Mouse (Mus musculus): Measurements from ENCODE around the gene Nes. TPM values are rescaled to one million over a fixed set of nuclear protein-coding genes. Genes with fewer than 3 reads are reported as not detected.

Gene Nes
- polyA plus RNA-seq, 1 experiment from 2014 or later: 143 TPM

DNA sequence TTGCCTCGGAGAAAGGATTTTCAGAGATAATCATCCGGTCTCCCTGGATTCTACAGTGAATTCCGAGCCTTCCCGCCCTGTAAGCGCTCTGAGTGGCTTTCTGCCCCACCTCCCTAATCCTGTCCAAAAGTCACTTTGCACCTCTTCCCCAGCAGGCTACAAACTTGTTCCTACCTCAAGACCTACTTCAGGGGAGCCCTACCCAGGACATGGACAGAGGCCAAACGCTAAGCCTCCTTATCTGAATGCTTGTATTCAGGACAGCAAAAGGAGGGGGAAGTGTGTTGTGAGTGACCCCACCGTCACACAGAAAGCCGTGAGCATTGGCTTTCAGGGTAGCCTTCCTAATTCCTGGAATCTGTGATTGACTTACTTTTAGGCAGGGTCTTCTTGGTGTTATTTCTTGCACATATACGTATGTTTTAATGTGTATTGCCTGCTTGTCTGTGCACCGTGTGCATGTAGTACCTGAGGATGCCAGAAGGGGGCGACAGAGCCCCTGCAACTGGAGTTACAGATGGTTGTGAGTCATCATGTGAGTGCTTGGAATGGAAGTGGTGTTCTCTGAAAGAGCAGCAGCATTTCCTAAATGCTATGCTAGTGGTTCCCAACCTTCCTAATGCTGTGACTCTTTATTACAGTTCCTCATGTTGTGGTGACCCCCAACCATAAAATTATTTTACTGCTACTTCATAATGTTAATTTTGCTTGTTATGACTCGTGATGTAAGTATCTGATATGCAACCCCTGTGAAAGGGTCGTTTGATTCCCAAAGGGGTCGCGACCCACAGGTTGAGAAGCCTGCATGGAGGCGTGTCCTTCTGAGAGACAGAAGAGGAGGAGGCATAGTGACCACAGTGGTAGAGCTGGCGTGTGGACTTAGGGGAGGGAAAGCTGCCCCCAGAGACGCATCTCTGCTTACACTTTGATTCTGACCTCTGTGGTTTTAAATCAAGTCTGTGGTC, 35.2 kb downstream of the Nes start:
- 0 out of 2 replicates have a peak, but pooled peaks cover 6% of the 10 kb centered on the region for H3K9me3 ChIP-seq
- peaks cover 17% of the 10 kb centered on the region for H3K4me1 ChIP-seq (replicated peaks)
- WGBS: 78% methylated on average over 18 of the region's 18 CpGs
- no peak overlapping the region for H3K4me3 ChIP-seq
- DNase-seq (ENCODE audit: low spot score): no peak
- H3K27me3 ChIP-seq (ENCODE audit: insufficient read depth, poor library complexity, severe bottlenecking): peaks cover 40% of the 10 kb centered on the region
- H3K36me3 ChIP-seq: no peaks in the 10 kb centered on the region
- no peak overlapping the region for H3K27ac ChIP-seq

DNA sequence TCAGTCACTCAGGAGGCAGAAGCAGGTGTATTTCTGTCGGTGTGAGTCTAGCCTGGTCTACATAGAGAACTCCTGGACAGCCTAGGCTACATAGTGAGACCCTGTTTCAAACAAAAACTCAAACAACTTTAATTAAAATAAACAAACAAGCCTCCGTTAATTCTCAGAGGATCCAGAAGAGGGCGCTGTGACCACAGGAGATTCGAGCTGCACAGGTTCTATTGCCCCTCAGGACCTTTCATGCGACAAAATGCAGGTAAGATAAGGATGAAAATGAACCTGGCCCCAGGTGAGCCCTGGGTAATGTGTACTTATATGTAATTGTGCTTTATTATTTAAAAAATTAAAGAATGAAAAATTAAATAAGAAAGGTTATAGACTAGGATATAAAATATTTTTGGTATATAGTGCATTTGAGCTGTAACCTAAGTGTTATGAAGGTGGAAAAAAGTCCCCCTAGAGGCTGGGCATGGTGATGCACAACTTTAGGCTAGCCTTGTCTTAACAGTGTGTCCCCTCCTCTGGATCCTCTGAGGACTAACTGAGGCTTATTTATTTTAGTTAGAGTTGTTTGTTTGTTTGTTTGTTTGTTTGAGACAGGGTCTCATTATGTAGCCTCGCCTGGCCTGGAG, 39.9 kb downstream of the Nes start:
- WGBS: 9% methylated on average over 6 of the region's 6 CpGs
- DNase-seq (ENCODE audit: low spot score): no peak
- no peak overlapping the region for H3K27ac ChIP-seq

DNA sequence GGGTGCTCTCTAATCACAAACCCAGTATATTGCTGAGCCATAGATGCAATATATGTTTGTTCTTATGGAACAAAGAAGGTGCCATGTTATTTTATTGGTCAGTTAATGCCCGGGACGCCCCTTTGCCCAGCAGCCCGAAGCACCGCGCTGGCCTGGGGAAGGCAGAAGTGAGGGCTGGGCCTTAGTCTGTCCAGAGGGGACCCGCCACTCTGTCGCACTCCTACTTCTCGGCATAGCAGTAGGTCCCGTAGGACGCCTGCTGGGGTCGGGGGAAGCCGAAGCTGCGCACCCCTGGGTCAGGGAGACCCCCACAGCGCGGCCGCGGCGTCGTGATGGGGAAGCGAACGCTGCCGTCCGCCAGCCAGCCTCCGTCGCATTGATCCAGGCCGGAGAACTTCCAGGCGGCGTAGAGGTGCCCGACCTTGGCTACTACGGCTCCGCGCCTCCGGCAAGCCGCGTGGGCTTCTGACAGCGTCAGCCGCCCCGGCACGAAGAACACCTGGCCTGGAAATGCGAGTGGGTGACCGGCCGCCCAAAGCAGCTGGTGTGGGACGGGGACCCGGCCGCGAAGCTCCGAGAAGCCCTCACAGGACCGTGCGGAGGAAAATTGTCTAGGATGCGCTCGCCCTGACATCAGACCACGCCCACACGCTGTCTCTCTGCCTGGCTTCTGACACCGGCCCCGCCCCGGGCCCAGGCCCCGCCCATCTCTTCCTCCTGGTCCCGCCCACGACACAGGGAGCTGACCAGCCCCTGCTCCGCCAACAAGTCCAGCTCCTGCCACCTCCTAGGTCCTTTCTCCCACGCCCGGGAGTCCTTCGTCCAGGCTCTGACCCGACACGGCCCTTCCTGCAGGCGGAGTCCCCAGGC, 51.7 kb downstream of the Nes start:
- peaks cover 87% of the 10 kb centered on the region for H3K27me3 ChIP-seq (ENCODE audit: insufficient read depth, poor library complexity, severe bottlenecking)
- H3K27ac ChIP-seq: peak overlapping the region; percentile 68; the same call in 1 of the 2 replicates
- H3K4me1 ChIP-seq (replicated peaks): peaks cover 24% of the 10 kb centered on the region
- peak; percentile 94 for DNase-seq (ENCODE audit: low spot score)
- H3K9me3 ChIP-seq: no peaks in the 10 kb centered on the region
- H3K36me3 ChIP-seq: no peaks in the 10 kb centered on the region
- peak overlapping the region; percentile 69 for H3K4me3 ChIP-seq
- WGBS: 1% methylated on average over 66 of the region's 66 CpGs

More for the DNA sequence above, 39.9 kb downstream of the Nes start:
- Histone ChIP-seq H3K36me3 (no peaks in the 10 kb centered on the region), H3K4me1 (replicated peaks) (no peaks in the 10 kb centered on the region), H3K4me3 (no peak overlapping the region), H3K27me3 (ENCODE audit: insufficient read depth, poor library complexity, severe bottlenecking) (peaks cover 4% of the 10 kb centered on the region), H3K9me3 (0 out of 2 replicates have a peak, but pooled peaks cover 6% of the 10 kb centered on the region)

DNA sequence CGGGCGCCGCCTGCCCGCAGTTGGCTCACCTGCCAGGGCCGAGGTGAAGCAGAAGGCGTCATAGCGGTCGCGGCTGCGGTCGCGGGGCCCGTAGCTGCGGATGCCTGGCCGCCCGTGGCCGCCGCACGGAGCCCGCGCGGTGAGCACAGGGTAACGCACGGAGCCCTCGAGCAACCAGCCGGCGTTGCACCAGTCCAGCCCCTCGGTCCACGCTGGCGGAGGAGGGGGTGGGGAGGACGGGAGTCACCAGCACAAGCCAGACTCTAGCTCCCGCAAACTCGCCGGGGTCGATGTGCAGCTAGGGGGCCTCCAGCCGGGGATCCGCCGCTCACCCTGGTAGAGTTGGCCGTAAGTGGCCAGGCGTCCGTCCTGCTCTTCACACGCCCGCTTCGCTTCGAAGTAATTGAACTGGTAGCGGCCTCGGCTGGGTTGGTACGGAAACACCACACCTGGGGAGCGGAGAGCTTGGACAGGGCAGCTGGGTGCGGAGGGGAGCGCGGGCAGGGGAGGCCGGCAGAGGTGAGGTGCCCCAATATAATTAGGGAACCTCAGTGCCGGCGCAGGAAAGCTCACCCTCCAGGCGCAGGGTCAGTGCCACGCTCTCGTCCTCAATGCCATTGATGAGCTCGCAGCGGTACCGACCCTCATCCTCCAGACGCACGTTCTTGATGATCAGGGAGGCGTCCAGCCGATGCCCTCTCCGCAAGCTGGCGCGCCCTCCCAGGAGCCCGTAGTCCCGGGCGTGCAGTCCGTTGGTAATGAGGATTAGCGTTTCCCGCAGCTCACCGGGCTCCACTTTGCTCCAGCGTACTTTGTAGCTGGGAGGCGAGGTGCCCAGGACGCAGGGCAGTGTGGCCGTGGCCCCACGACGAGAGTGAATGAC, 52.6 kb downstream of the Nes start:
- WGBS: under 1% methylated on average over 81 of the region's 81 CpGs
- no peak for DNase-seq (ENCODE audit: low spot score)
- Histone ChIP-seq H3K4me1 (replicated peaks) (peaks cover 24% of the 10 kb centered on the region), H3K9me3 (peaks cover 4% of the 10 kb centered on the region; the same call in 1 of the 2 replicates), H3K36me3 (no peaks in the 10 kb centered on the region), H3K27ac (peak overlapping the region; percentile 68; the same call in 1 of the 2 replicates), H3K4me3 (peak overlapping the region; percentile 69), H3K27me3 (ENCODE audit: insufficient read depth, poor library complexity, severe bottlenecking) (peaks cover 84% of the 10 kb centered on the region)

DNA sequence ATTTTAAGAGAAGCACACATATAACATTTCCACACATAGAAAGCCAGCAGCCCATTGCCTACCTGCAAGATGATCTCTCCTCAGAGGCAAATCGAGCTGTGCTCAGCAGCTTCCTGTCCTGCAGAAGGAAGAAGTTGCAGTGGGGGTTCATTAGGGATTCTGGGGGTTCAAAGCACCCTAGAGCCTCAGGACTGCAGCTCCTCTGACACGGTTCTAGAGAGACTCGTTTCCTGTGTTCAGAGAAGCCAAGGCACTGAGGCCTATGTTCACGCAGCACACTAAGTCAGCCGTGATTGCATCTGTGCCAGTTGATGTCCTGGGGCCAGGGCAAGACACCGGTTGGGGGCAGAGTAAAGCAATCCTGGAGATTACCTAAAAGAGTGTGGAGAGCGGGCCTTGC, 55.9 kb downstream of the Nes start:
- no peaks in the 10 kb centered on the region for H3K36me3 ChIP-seq
- peaks cover 4% of the 10 kb centered on the region; the same call in 1 of the 2 replicates for H3K9me3 ChIP-seq
- H3K27ac ChIP-seq: no peak overlapping the region
- 62% methylated on average over 7 of the region's 7 CpGs for WGBS
- DNase-seq (ENCODE audit: low spot score): no peak
- H3K4me1 ChIP-seq (replicated peaks): peaks cover 37% of the 10 kb centered on the region
- no peak overlapping the region for H3K4me3 ChIP-seq
- H3K27me3 ChIP-seq (ENCODE audit: insufficient read depth, poor library complexity, severe bottlenecking): peaks cover 82% of the 10 kb centered on the region

DNA sequence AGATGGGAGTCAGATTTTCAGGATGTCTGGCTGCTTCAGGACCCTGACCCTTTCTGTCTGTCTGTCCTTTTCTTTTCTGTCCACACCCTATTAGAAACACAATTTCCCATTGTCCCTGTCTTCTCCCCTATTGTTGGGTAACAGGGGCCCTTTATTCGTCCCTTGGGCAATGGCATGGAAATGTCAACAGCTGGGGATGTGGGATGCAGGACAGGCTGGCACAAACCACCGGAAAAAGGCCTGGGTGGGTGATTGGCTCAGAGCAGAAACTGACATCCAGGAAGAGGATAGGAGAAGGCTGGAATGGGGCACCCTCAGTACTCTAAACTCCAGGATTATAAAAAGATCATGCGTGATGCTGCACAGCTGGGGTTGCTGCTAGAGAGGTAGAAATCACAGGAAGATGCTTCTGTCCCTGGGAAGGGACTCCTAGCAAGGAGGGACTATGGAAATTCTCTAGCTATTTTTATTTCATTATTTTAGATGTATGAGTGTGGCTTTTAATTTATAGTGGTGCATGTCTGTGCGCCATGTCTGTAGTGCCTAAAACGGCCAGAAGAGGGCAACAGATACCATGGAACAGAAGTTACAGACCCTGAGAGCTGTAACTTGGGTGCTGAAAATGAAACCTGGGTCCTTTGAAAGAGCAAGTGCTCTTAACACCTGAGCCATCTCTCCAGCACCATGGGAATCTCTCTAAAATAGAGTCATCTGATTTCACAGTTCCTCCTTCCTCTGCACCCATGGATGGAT, 56.7 kb downstream of the Nes start, which contains the start of gene Hapln2:
Gene Hapln2, minus strand, starts transcription at position 150 of the 753 bp plus-strand sequence.
- no peak within 1 kb of the TSS for H3K27ac ChIP-seq
- H3K4me1 ChIP-seq (replicated peaks): peaks cover 32% of the 10 kb centered on the region
- no peak for DNase-seq (ENCODE audit: low spot score)
- no peak within 1 kb of the TSS for H3K4me3 ChIP-seq
- 46% methylated on average over 5 of the region's 5 CpGs for WGBS
- H3K27me3 ChIP-seq (ENCODE audit: insufficient read depth, poor library complexity, severe bottlenecking): peaks cover 82% of the 10 kb centered on the region
- peaks cover 4% of the 10 kb centered on the region; the same call in 1 of the 2 replicates for H3K9me3 ChIP-seq
- no peaks in the 10 kb centered on the region for H3K36me3 ChIP-seq

Other genes with a start within 250 kb of the Nes start
- 0.49 and 1.2 TPM in 2 replicates for gene Lrrc71, start 222.5 kb upstream of the Nes start, polyA plus RNA-seq (2016; fragmentation: Nextera tagmentation; extraction: Ambion mirVana)
- gene Ntrk1, start 175.9 kb upstream of the Nes start, polyA plus RNA-seq (2016; fragmentation: Nextera tagmentation; extraction: Ambion mirVana): 9.0 and 23.4 TPM in 2 replicates
- gene Insrr, start 174.1 kb upstream of the Nes start, polyA plus RNA-seq (2016; fragmentation: Nextera tagmentation; extraction: Ambion mirVana): 0.48 and 0.72 TPM in 2 replicates
- gene Pear1, start 146.8 kb upstream of the Nes start, polyA plus RNA-seq (2016; fragmentation: Nextera tagmentation; extraction: Ambion mirVana): 19.6 and 19.9 TPM in 2 replicates
- 0.06 and 0.21 TPM in 2 replicates for gene Sh2d2a, start 124.3 kb upstream of the Nes start, polyA plus RNA-seq (2016; fragmentation: Nextera tagmentation; extraction: Ambion mirVana)
- 18.7 and 19.1 TPM in 2 replicates for gene Prcc, start 85.5 kb upstream of the Nes start, polyA plus RNA-seq (2016; fragmentation: Nextera tagmentation; extraction: Ambion mirVana)
- gene Hdgf, start 64.8 kb upstream of the Nes start, polyA plus RNA-seq (2016; fragmentation: Nextera tagmentation; extraction: Ambion mirVana): 229 TPM in 2 replicates
- 74.7 and 76.1 TPM in 2 replicates for gene Mrpl24, start 51.6 kb upstream of the Nes start, polyA plus RNA-seq (2016; fragmentation: Nextera tagmentation; extraction: Ambion mirVana)
- gene Isg20l2, start 40.8 kb upstream of the Nes start, polyA plus RNA-seq (2016; fragmentation: Nextera tagmentation; extraction: Ambion mirVana): 73.3 and 75.7 TPM in 2 replicates
- gene Rrnad1, start 40.4 kb upstream of the Nes start, polyA plus RNA-seq (2016; fragmentation: Nextera tagmentation; extraction: Ambion mirVana): 18.9 and 20.9 TPM in 2 replicates
- gene Crabp2, start 22.4 kb upstream of the Nes start, polyA plus RNA-seq (2016; fragmentation: Nextera tagmentation; extraction: Ambion mirVana): 956 and 1,072 TPM in 2 replicates
- gene Bcan, start 29.2 kb downstream of the Nes start, polyA plus RNA-seq (2016; fragmentation: Nextera tagmentation; extraction: Ambion mirVana): 0.91 and 0.95 TPM in 2 replicates
- 0.11 and 0.14 TPM in 2 replicates for gene Hapln2, start 56.5 kb downstream of the Nes start, polyA plus RNA-seq (2016; fragmentation: Nextera tagmentation; extraction: Ambion mirVana)
- gene Gpatch4, start 72.0 kb downstream of the Nes start, polyA plus RNA-seq (2016; fragmentation: Nextera tagmentation; extraction: Ambion mirVana): 34.2 and 49.2 TPM in 2 replicates
- gene Naxe, start 87.4 kb downstream of the Nes start, polyA plus RNA-seq (2016; fragmentation: Nextera tagmentation; extraction: Ambion mirVana): 125 and 142 TPM in 2 replicates
- gene Ttc24, start 107.2 kb downstream of the Nes start, polyA plus RNA-seq (2016; fragmentation: Nextera tagmentation; extraction: Ambion mirVana): 0.09 TPM in 1 of 2 replicates, not detected in the other
- gene Iqgap3, start 110.9 kb downstream of the Nes start, polyA plus RNA-seq (2016; fragmentation: Nextera tagmentation; extraction: Ambion mirVana): 19.5 and 24.3 TPM in 2 replicates
- gene Mef2d, start 171.3 kb downstream of the Nes start, polyA plus RNA-seq (2016; fragmentation: Nextera tagmentation; extraction: Ambion mirVana): 10.2 and 15.1 TPM in 2 replicates

Data from hindbrain, embryonic 10.5 days (tissue).